Mouse (Mus musculus): ENCODE results near the gene Rnf113a2. TPM values are rescaled to one million over a fixed set of nuclear protein-coding genes. Genes with fewer than 3 reads are reported as not detected.

The Rnf113a2 gene
- total RNA-seq, 1 experiment from 2014 or later, result 17.1 TPM

GRCm38 (mm10) chr12:84407874-84408818 lies 8.8 kb upstream of the Rnf113a2 start:
- DNase-seq, result peak; percentile 43

DNA sequence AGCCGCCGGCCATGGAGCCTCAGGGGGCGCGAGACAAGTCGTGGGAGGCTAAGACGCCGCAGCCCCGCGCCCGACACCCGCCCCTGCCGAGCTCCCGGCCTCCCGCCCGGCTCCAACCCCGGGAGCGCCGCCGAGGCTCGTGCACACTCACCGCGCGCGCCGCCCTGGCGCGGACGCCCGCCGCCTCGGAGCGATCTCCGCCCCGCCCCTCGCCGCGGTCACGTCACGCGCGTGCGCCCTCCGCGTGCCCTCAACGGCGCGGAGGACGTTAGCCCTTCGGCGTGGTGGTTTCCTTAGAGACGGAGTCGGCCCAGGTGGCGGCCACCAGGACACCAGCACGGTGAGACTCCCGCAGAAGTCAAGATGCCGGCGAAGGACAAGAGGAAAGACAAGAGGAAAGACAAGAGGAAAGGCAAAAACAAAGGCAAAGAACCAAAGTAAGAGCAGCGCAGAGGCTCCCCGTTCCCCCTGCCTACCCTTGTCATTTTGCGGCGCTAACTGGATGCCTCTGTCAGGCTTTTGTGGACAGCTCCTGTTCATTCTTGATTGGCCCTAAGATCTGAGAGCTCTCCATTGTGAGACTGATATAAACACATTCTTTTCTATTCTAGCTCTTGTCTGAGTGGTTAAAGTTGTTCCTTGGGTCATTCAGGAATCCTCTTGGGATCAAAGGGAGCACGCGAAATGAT lies 8.0 kb upstream of the Rnf113a2 start, which contains the start of the genes Entpd5 and Bbof1:
Gene Entpd5 (minus strand): TSS at position 211 of the 689 bp plus-strand sequence.
Gene Bbof1 (plus strand): TSS at position 253 of the 689 bp plus-strand sequence.
- DNase-seq, result peak; percentile 96

- no peak for DNase-seq
Observed at GRCm38 (mm10) chr12:84417605-84417922, 568 bp downstream of the Rnf113a2 start.

DNA sequence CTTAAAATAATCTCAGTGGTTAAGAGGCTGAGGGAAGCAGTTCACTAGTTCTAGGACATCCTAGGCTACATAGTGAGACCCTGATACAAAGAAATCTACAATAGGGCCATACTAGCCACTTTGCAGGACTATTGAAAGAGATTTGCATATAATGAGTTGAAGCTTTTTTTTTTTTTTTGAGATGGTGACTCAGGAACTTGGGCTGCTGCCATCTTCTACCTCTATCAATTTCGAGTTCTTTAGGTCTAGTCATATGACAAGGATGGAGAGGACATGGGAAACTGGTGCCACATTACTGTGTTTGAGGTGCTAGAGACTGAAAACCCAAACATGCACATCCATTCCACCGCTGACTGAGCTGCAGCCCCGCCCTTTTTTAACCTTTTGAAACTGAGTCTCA lies 7.0 kb downstream of the Rnf113a2 start:
- no peak for DNase-seq

DNA sequence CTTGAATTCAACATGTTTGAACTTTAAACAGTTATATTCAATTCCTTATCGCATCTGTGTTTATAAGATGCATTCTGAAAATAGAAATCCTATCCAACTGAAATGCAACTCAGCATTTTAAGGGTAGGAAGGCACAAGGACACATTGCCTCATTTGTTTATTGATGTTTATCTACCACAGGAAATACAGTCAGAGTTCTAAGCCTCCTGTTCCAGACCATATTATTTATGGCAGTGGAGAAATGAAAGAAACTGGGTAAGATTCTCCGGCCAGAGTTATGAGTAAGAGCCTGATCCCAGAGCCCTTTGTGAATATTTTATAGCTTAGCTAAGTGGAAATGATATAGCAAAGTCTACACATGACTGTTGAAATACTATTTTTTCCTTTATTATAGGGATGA lies 12.8 kb downstream of the Rnf113a2 start:
- no peak for DNase-seq

GRCm38 (mm10) chr12:84438697-84439096 lies 21.7 kb downstream of the Rnf113a2 start:
- no peak for DNase-seq

DNA sequence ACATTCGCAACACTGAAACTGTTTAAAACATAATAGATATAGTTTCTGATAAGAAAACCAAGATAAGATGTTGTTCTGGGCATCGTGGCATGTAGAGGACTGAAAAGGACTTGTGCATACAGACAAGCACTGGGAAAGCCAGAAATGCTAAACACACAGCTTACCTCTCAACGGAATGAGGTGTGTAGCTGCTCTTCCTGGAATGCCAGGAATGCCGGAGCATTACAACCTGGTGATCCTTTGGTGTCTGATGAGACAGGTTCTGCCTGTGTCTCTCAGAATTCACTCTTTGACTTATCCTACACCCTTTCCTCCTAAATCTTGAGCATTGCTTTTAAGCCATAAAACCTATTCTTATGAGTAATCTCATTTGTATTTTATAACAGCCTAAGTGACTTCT lies 25.5 kb downstream of the Rnf113a2 start:
- no peak for DNase-seq

GRCm38 (mm10) chr12:84447386-84447785 lies 30.4 kb downstream of the Rnf113a2 start:
- DNase-seq, result no peak

DNA sequence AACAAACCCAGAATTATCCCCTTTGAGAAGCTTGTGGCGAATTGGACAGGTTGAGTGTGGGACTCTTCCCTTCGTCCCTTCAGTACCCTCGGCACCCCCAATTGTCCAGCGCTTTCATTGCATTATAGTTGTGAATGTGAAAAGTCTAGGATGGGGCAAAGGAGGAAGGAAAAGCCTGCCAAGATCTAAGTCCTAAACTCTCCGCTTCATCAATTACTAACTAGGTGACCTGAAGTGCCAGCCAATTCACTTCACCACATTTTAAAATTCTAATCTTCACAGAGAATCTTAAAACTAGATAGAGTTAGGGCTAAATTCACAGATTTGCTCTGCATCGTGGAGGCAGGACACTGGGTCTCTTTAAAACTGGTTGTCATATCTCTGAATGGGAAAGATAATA lies 31.2 kb downstream of the Rnf113a2 start:
- no peak for DNase-seq

DNA sequence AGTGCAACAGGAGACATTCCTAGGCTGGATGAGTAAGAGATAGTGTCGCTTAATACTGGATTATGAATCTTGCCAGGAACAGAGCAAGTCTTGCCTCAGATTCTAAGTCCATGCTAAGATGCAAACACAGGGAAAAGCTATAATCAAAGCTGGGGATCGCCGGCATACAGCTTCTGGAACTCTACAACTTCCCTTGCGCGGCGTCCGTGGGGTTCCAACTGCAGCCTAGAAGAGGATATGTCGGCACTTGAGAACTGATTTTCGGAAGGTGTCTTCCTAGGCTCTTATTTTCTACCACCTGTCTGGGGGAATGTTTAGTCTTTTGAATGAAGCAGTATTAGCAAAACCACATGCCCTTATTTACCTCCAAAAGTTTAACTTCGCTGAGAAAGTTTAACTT lies 32.9 kb downstream of the Rnf113a2 start:
- peak; percentile 12 for DNase-seq

- peak; percentile 70 for DNase-seq
Observed at GRCm38 (mm10) chr12:84450351-84450717, 33.3 kb downstream of the Rnf113a2 start.

GRCm38 (mm10) chr12:84450718-84451646 lies 34.0 kb downstream of the Rnf113a2 start, which contains the start of the genes Aldh6a1 and Lin52:
Gene Aldh6a1, minus strand, starts transcription at chr12:84451004.
Gene Lin52, plus strand, starts transcription at chr12:84451422.
- peak; percentile 97 for DNase-seq

- peak; percentile 16 for DNase-seq
Observed at GRCm38 (mm10) chr12:84451801-84452200, 34.8 kb downstream of the Rnf113a2 start.

DNA sequence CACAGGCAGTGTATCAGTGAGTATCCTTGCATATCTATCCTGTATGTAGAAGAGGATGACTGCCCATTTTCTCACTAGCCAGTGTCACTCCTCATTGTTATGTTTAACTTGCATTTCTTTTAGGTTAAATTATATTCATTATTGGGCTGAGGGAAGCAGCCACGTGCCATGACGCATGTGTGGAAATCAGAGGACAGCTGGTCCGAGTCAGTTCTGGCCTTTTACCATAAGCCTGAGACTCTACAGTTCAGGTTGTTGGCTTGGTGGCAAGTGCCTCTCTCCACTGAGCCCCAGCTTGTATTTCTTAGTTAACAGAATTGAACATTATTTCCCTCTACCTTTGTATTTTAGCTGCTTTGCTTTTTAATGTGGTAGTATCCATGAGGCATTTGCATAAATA lies 39.9 kb downstream of the Rnf113a2 start:
- DNase-seq, result no peak

DNA sequence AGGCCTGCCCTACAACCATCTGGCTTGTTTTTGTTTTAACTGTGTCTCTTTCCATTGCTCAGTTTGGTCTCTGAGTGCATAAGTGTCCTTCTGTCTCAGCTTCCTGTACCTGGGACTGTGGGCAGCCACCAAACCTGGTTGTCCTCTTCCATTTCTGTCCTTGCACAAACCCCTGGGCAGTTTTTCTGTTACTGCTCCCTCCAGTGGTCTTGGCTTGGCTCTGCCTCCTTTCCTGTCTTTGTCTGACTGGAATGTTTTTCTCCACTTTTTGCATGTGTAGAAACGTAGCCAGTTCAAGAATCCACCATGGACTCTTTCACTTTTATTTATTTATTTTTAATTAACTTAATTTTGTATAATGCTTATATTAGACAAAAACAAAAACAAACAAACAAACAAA lies 42.8 kb downstream of the Rnf113a2 start:
- peak; percentile 12 for DNase-seq

- peak; percentile 21 for DNase-seq
Observed at GRCm38 (mm10) chr12:84461416-84461815, 44.4 kb downstream of the Rnf113a2 start.

GRCm38 (mm10) chr12:84462856-84463255 lies 45.9 kb downstream of the Rnf113a2 start:
- DNase-seq, result no peak

Other genes starting within 250 kb of the Rnf113a2 start
- gene Elmsan1, start 198.3 kb upstream of the Rnf113a2 start, total RNA-seq (2021), result 18.7 and 25.7 TPM in 2 replicates
- 132 and 143 TPM in 2 replicates for gene Ptgr2, start 132.0 kb upstream of the Rnf113a2 start, total RNA-seq (2021)
- gene Zfp410, start 100.3 kb upstream of the Rnf113a2 start, total RNA-seq (2021), result 42.2 and 52.6 TPM in 2 replicates
- gene Coq6, start 55.5 kb upstream of the Rnf113a2 start, total RNA-seq (2021), result 95.0 and 97.5 TPM in 2 replicates
- gene Fam161b, start 55.4 kb upstream of the Rnf113a2 start, total RNA-seq (2021), result 2.0 and 3.0 TPM in 2 replicates
- 81.4 and 86.0 TPM in 2 replicates for gene Entpd5, start 8.2 kb upstream of the Rnf113a2 start, total RNA-seq (2021)
- 3.9 and 7.2 TPM in 2 replicates for gene Bbof1, start 8.1 kb upstream of the Rnf113a2 start, total RNA-seq (2021)
- gene Aldh6a1, start 33.8 kb downstream of the Rnf113a2 start, total RNA-seq (2021), result 232 and 242 TPM in 2 replicates
- 11.6 and 15.2 TPM in 2 replicates for gene Lin52, start 34.2 kb downstream of the Rnf113a2 start, total RNA-seq (2021)
- not detected in 2 replicates for gene Vsx2, start 152.6 kb downstream of the Rnf113a2 start, total RNA-seq (2021)
- gene Abcd4, start 200.2 kb downstream of the Rnf113a2 start, total RNA-seq (2021), result 10.7 and 13.2 TPM in 2 replicates
- gene Vrtn, start 223.8 kb downstream of the Rnf113a2 start, total RNA-seq (2021), result not detected in 2 replicates

Measured in adrenal gland, postnatal 14 days (tissue).